Mouse (Mus musculus) lung, embryonic 16.5 days (tissue): ENCODE data around the gene Arhgap10. TPM values are rescaled to one million over a fixed set of nuclear protein-coding genes. Genes with fewer than 3 reads are reported as not detected.

Experiments used
- ATAC-seq: fragments of 200-750 bp; cut with Nextera tagmentation; 2 replicates; pipeline ENCODE4 v1.8.0; 2017; ENCODE audit warnings: low read depth, mild to moderate bottlenecking, moderate library complexity
- H3K27ac ChIP-seq: fragments of 300-500 bp; sonication (generic); 2 replicates; pipeline ENCODE4 v1.5.1; 2014; ENCODE audit warnings: mild to moderate bottlenecking, control low read depth, low read length
- H3K27me3 ChIP-seq: fragments of 300-500 bp; sonication (generic); 2 replicates; pipeline ENCODE4 v1.6.1; 2014; ENCODE audit warnings: low read depth, low read length, mixed read lengths; ENCODE audit not compliant: control insufficient read depth, insufficient read depth
- H3K36me3 ChIP-seq: fragments of 300-500 bp; sonication (generic); 2 replicates; pipeline ENCODE4 v1.6.1; 2014; ENCODE audit warnings: low read length; ENCODE audit not compliant: control insufficient read depth, insufficient read depth
- H3K4me1 ChIP-seq: fragments of 300-500 bp; sonication (generic); replicated peaks from 2 replicates; pipeline ENCODE4 v1.6.1; 2014; ENCODE audit warnings: low read length, mixed read lengths; ENCODE audit not compliant: control insufficient read depth, insufficient read depth
- H3K4me2 ChIP-seq: fragments of 300-500 bp; sonication (generic); 2 replicates; pipeline ENCODE4 v1.6.1; 2014; ENCODE audit warnings: low read depth, low read length, control low read depth
- H3K4me3 ChIP-seq: fragments of 300-500 bp; sonication (generic); 2 replicates; pipeline ENCODE4 v1.5.1; 2014; ENCODE audit warnings: mild to moderate bottlenecking, low read length, control low read depth
- H3K9ac ChIP-seq: fragments of 300-500 bp; sonication (generic); 2 replicates; pipeline ENCODE4 v1.6.1; 2014; ENCODE audit warnings: low read length, control low read depth
- H3K9me3 ChIP-seq: fragments of 300-500 bp; sonication (generic); 2 replicates; pipeline ENCODE4 v1.6.1; 2016; ENCODE audit warnings: low read length; ENCODE audit not compliant: control insufficient read depth
- WGBS: fragments of 180-500 bp; shearing (Covaris S2); extraction: QIAGEN DNeasy Blood & Tissue Kit; methylation state at CpG from one replicate; pipeline ENCODE4 v1.1.7; 2014; 5-methylcytosine and 5-hydroxymethylcytosine counted together
- polyA plus RNA-seq: library from polyadenylated mRNA; unstranded; fragments of >200 nt; fragmentation: Nextera tagmentation; extraction: Ambion mirVana; gene quantifications from 2 replicates; pipeline ENCODE4 v1.2.1, GENCODE M21; 2015

The Arhgap10 gene
- polyA plus RNA-seq, 1 experiment from 2014 or later: 23.1 TPM

DNA sequence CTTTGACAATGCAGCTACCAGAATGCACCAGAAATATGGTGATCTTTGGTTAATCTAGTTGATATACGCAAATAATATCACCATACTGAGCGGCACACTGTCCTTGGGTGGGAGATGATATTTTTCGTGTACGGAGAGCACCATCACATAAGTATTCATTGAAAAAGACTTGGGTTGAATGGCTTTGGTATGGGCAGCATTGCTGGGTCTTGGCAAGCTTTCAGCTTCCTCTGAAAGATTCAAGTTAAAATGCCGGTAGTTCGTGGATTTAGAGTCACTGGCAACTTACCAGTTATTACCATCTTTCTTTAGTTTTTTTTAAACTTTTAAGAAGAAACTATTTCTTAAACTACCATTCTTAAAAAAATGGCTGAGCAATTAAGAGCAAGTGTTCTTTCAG, 302.6 kb downstream of the Arhgap10 start:
- Histone ChIP-seq H3K27ac (no peak overlapping the region), H3K9ac (no peak overlapping the region), H3K27me3 (no peaks in the 10 kb centered on the region), H3K4me1 (peaks cover 19% of the 10 kb centered on the region), H3K4me3 (no peak overlapping the region), H3K36me3 (no peaks in the 10 kb centered on the region), H3K9me3 (no peaks in the 10 kb centered on the region), H3K4me2 (no peak overlapping the region)
- peak; percentile 43 for ATAC-seq
- 34% methylated on average over 6 of the region's 6 CpGs for WGBS

DNA sequence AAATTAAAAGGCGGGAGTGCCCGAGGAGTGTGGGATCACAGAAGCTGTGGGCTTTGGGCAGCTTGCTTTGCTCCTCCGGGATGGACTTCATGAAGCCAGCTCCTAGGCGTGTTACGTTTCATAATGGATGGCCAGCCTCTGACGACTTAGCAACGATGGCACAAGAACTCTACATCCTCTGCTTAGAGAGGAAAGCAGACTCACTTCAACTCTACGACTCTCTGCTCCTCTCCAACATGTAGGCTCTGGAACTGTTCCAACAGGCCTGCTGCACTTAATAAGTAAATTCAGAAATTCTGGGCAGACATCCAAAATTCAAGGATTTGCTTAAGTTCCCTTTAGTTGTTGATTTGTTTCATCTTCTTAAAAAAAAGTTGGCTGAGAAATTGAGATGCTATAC, 303.1 kb downstream of the Arhgap10 start:
- Histone ChIP-seq H3K4me2 (peak overlapping the region; percentile 42), H3K4me1 (peaks cover 19% of the 10 kb centered on the region), H3K27ac (peak overlapping the region; percentile 51), H3K9me3 (no peaks in the 10 kb centered on the region), H3K9ac (no peak overlapping the region), H3K4me3 (0 out of 2 replicates have a peak overlapping the region, but pooled peaks have one; percentile 1), H3K27me3 (no peaks in the 10 kb centered on the region), H3K36me3 (no peaks in the 10 kb centered on the region)
- peak; percentile 90 for ATAC-seq
- 13% methylated on average over 8 of the region's 8 CpGs for WGBS

DNA sequence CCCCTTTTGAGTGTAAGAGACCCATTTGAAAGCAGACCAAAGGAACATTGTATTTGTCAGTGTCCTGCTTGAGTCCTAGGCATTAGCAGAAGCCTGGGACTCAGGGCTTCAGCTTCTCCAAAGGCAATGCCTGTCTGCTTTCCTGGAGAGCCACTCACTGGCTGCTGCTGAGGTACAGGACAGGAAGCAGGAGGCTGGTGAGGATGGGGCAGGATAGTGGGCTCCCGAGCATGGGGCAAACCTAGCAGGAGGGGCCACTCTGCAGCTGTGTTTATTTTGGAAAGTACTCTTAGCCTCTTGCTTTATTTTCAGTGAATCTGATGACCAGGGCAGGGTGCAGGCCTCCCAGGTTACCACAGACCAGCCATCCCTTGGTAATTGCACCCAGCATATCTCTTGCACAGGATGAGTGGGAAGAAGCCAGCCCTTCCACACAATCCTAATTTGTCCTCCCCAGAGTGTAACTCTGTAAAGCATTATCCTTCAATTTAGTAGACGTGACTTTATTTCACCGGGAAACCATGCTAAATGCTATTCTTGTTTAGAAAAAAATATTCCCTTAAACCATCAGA, 303.8 kb downstream of the Arhgap10 start:
- H3K4me1 ChIP-seq: peaks cover 19% of the 10 kb centered on the region
- H3K4me3 ChIP-seq: no peak overlapping the region
- H3K4me2 ChIP-seq: no peak overlapping the region
- H3K9ac ChIP-seq: no peak overlapping the region
- H3K36me3 ChIP-seq: no peaks in the 10 kb centered on the region
- 48% methylated on average over 3 of the region's 3 CpGs for WGBS
- no peak overlapping the region for H3K27ac ChIP-seq
- no peaks in the 10 kb centered on the region for H3K9me3 ChIP-seq
- no peaks in the 10 kb centered on the region for H3K27me3 ChIP-seq
- peak; percentile 23; the same call in 1 of the 2 replicates for ATAC-seq

DNA sequence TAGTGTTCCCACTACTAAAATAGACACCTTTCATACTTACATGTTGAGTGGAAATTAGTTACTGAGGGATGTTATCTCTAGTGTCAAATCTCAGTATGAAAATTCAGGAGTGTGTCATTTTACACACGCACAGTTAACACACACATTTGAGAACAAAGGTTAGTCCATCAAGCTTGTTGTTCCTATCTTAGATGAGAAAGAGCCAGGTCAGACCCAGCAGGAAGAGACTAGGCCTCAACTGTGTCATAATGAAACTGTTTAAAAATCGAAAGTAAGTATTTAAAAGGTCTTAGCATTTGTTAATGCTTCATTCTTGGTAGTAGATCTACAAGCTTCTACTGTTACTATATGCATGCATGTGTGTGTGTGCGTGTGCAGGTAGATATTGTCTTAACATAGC, 308.5 kb downstream of the Arhgap10 start:
- no peak overlapping the region for H3K27ac ChIP-seq
- no peak for ATAC-seq
- WGBS: 89% methylated on average over 3 of the region's 3 CpGs

More for the DNA sequence above, 308.5 kb downstream of the Arhgap10 start:
- H3K36me3 ChIP-seq: no peaks in the 10 kb centered on the region
- H3K4me2 ChIP-seq: no peak overlapping the region
- no peaks in the 10 kb centered on the region for H3K9me3 ChIP-seq
- no peak overlapping the region for H3K9ac ChIP-seq
- peaks cover 6% of the 10 kb centered on the region for H3K4me1 ChIP-seq
- no peaks in the 10 kb centered on the region for H3K27me3 ChIP-seq
- H3K4me3 ChIP-seq: no peak overlapping the region

Other genes with a start within 250 kb of the Arhgap10 start
- gene Prmt9, start 31.4 kb upstream of the Arhgap10 start, polyA plus RNA-seq: 17.1 and 19.6 TPM in 2 replicates
- gene Tmem184c, start 92.7 kb upstream of the Arhgap10 start, polyA plus RNA-seq: 26.0 and 30.1 TPM in 2 replicates
- 109 and 113 TPM in 2 replicates for gene Ednra, start 206.5 kb upstream of the Arhgap10 start, polyA plus RNA-seq